Mouse (Mus musculus) layer of hippocampus, adult 8-10 months (tissue): ENCODE results near the gene Rrad. TPM values are rescaled to one million over a fixed set of nuclear protein-coding genes. Genes with fewer than 3 reads are reported as not detected.

ENCODE experiments used
- DNase-seq, 2 experiments: peaks; one replicate each; pipeline ENCODE4 v3.0.0; 2022; ENCODE audit warnings: low spot score in 2 of 2
- total RNA-seq, 4 experiments: library from RNA; stranded (reverse); gene quantifications; 2 replicates each; pipeline ENCODE4 v1.2.4; 2022

Rrad gene
- total RNA-seq, 4 experiments from 2014 or later: 1.5 to 3.2 (median 1.9) TPM

DNA sequence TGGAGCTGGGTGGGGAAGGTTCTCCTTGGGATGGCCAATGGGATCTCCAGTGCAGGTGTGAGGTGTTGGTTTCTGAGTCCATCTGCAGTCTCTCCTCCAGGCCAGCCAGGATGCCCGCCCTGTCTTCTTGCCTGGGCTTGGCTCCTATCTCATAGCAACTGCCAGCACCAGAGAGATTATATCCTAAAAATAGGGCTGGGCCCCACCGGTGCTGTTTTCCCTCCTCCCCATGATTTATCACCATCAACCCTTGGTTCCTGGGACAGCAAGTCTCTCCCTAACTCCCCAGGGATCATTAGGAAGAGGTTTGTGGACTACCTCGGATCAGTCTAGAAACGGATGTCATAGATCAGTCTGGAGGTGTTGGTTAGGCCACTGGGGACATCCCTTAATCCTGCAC is 18.0 kb downstream of the Rrad start:
- no peak for DNase-seq

DNA sequence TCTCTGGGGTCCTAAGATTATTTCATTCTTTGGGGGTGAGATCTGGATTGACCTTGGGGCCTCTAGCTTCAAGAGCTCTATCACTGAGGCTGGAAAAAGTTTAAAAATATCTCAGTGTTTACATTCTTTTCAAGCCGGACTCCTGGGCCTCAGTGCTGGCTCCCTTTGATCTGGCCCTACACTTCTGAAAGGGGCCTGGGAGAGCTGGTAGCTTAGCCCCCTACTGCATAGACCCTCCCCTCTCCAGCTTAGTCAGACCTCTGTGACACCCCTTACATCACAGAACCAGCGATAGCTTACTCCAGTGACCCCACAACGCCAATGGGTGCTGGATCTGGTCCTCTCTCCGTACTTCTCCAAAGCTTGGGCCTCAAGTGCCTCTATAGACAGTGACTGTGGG is 19.5 kb downstream of the Rrad start:
- DNase-seq: no peak

- DNase-seq: no peak
Observed at GRCm38 (mm10) chr8:104610185-104610766, 20.9 kb downstream of the Rrad start.

DNA sequence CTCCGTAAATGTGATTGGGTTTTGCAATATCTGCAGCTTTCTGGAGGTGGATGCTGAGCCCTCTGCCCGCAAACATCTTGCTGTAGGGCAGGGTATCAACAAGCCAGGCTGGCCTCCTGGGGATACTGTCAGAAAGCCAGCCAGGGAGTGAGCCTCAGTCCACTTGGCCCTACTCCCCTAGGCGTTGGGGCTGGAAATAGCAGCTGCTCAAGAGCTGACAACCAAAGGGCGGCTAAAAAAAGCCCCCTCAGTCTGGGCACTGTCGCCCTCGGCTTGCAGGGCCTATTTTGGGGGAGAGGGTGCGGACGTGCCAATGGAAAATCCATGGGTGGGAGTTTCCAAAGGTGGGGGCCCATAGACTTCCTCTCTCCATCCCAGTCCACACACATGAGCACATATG is 21.9 kb downstream of the Rrad start:
- DNase-seq: no peak

DNA sequence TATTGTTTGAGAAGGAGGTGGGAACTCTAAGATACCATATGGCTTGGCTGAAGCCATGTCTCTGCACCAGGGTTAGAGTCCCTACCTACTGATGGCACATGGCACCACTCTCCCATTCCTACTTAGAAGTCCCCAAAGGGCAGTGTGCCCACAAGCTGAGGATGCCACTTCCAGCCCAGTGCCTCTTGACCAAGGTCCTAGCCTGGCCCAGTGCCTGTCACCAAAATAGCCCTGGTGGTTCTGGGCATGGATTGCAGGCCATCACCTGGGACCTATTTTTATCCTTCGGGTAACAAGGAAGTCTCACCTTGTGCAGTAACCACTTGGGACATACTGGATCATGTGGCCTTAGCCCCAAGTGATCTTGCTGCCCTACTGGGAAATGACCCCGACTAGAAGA is 23.2 kb downstream of the Rrad start:
- DNase-seq: no peak

DNA sequence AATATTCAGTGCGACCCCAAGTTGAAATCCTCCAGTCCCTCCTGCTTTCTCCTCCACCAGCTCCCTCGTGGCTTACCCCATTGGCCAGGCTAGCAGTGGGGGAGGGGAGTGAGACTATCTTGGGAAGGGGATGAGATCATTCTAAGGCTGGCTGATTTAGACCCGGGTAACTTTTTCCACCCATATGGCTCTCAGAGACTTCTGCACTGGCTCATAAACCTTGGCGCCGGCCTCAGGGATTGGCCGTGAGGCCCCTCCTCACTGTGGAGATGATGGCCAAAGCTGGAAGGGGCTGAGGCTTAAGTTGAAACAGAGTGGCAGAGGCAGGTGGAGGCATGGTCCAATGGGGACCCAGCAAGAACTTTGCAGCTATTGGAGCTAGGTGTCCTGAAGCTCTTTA is 24.8 kb downstream of the Rrad start:
- no peak for DNase-seq

- no peak for DNase-seq
Observed at GRCm38 (mm10) chr8:104603245-104603593, 27.9 kb downstream of the Rrad start.

- peak; percentile 79 to 86 for DNase-seq
Observed at GRCm38 (mm10) chr8:104602468-104603244, 28.5 kb downstream of the Rrad start.

GRCm38 (mm10) chr8:104601941-104602371 is 29.2 kb downstream of the Rrad start:
- DNase-seq: no peak

DNA sequence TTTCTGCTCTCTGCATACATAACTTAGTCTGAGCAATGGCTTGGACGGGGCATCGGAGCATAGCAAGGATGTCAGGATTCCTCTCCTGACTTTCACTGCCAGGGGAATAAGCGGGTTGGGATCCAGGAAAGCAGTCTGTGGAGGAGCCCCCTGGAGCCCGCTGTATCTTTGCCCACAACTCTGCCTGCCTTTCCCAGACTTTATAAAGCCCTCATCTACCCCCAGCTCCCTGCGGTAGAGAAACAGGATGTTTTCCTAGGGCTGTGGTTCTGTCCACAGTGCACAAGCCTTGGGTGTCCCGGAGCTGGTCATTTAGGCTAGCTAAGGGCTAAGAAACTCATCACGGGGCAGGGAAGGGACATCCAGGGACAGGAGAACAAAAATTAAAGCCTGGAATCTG is 29.7 kb downstream of the Rrad start:
- DNase-seq: no peak

GRCm38 (mm10) chr8:104598496-104598895 is 32.6 kb downstream of the Rrad start:
- DNase-seq: no peak

- DNase-seq: no peak
Observed at GRCm38 (mm10) chr8:104597656-104598055, 33.5 kb downstream of the Rrad start.

- no peak for DNase-seq
Observed at GRCm38 (mm10) chr8:104595773-104596536, 35.2 kb downstream of the Rrad start.

DNA sequence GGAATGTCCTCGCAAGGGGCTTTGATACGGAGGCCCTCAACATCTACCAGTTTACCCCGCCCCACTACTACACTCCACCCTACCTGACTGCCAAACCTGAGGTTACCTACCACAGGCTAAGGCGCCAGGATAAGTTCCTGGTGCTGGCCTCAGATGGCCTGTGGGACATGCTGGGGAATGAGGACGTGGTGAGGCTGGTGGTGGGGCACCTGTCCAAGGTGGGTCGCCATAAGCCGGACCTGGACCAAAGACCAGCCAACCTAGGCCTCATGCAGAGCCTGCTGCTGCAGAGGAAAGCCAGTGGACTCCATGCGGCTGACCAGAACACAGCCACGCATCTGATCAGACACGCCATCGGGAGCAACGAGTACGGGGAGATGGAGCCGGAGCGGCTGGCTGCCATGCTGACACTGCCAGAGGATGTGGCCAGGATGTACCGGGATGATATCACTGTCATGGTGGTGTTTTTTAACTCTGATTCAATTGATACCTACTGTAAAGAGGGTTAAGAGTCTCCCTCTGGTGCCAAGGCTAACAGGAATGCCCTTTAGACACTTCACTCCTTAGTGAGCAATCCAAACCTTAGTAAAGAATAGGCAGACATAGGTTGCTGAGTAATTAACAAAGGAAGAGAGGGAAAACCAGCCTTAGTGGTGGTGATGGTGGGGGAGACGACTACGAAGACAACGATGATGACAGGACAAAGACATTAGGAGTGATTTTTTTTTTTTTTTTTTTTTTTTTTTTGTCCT is 36.3 kb downstream of the Rrad start:
- no peak for DNase-seq

GRCm38 (mm10) chr8:104593536-104594325 is 37.4 kb downstream of the Rrad start:
- no peak for DNase-seq

- DNase-seq: no peak
Observed at GRCm38 (mm10) chr8:104592566-104592965, 38.6 kb downstream of the Rrad start.

DNA sequence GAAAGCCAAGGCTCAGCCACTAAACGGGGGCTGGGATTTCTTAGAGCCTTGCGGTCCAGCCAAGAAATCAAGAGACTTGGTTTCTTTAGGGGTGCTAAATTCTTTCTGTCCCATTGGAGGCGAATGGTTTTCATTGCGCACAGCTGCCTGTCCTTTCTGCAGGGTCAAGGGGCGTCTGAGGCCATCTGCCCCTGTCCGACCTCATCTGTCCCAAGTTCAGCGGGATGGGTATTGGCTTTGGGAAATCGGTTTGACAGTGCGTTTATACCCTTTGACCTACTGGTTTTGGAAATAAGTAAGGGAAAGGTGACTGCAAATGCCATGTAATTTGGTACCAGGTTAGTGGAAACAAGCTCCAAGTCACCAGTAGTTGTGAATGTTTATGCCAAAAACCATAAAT is 39.3 kb downstream of the Rrad start:
- no peak for DNase-seq

DNA sequence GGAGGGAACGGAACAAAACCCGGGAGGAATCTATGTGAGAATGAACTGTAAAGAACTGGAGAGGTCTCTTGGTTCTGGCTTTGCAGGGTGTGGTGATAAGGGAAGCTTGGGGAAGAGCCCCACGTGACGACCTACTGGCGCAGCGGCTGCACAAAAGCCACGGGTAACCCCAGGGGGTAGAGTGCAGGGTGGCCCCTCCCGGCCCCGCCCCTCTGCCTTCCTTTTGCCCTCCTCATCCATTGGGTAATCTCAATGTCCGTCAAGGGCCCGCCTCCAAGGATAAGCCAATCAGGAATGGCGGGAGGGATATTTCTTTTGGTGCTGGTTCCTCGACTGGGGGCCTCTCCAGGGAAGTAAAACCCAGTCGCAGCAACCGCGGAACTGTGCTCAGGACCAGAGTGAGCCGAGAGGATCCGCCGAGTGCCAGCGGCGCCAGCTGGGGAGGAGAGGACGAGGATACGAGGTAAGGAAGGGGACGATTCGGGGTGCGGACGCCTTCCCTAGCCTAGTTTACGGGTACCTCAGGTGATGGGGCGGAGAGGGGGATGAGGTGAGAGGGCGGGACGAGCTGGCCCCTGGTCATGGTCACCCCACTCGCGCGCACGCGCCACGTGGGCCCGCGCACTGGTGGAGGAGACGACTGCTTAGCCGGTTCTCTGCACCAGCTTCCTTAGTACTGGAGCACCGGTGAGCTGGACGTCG is 39.8 kb downstream of the Rrad start, which contains the start of gene Pdp2:
Gene Pdp2, plus strand, starts transcription at position 319 of the 702 bp plus-strand sequence.
- peak; percentile 90 to 93 for DNase-seq

DNA sequence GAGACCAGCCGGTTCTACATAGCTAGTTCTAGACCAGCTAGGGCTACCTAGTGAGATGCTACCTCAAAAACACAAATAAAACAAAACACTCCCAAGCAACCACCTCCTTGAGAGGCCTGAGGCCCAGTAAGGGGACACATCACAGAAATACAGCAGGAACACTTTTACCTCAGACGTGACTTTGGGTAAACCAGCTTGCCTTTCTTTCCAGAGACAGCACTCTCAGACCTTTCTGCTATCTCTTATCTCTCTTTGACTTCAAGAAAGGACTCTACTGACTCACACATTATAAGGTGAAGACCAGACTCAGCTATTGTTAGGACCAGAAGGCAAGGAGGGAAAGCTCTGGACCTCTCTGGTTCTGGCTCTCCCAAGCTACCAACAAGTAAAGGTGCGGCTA is 40.8 kb downstream of the Rrad start:
- DNase-seq: no peak

DNA sequence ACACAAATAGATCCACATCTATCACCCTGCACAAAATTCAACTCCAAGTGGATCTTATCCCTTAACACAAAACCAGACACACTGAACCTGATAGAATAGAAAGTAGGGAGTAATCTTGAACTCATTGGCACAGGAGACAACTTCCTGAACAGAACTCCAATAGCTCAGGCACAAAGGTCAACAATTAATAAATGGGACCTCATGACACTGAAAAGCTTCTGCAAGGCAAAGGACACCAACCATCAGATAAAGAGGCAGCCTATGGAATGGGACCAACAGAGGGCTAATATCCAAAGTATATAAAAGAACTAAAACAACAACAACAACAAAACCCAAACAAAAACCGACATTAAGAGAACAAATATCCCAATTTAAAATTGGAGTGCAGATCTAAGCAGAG is 46.6 kb downstream of the Rrad start:
- no peak for DNase-seq
